Mouse (Mus musculus) left cerebral cortex, postnatal 36 days (tissue): Measurements from ENCODE around the gene Tmem136. TPM values are rescaled to one million over a fixed set of nuclear protein-coding genes. Genes with fewer than 3 reads are reported as not detected.

Experiments used
- DNase-seq, 2 experiments: peaks; one replicate each; pipeline ENCODE4 v3.0.0; 2021 to 2022; ENCODE audit warnings: low spot score in 2 of 2, mixed read lengths in 1 of 2
- intact Hi-C: fragments of 180-260 bp; cut with DNase I; formaldehyde crosslinking; loops from one replicate; pipeline ENCODE4 v1.15.1; 2025
- total RNA-seq, 2 experiments: library from RNA; stranded (reverse); gene quantifications; 2 replicates each; pipeline ENCODE4 v1.2.3; 2021

Tmem136 gene
- total RNA-seq, 2 experiments from 2014 or later: 18.1 to 18.6 TPM

DNA sequence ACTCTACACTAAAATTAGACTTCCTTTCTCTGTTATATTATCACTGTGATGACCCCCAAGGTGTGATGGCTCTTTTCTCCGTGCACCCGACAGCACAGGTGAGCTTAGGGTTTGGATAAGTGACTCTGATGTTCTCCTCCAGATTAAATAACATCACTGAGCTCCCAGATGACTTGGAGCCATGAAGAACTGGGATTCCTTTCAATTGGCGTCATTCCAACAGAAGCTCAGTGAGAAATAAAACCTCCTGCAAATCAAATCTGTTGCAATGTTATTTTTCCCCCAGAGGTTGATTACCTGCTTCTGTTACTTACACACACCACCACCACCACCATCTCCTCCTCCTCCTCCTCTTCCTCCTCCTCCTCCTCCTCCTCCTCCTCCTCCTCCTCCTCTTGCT is 22.6 kb downstream of the Tmem136 start:
- DNase-seq: no peak
- intact Hi-C loops: no loop called here

DNA sequence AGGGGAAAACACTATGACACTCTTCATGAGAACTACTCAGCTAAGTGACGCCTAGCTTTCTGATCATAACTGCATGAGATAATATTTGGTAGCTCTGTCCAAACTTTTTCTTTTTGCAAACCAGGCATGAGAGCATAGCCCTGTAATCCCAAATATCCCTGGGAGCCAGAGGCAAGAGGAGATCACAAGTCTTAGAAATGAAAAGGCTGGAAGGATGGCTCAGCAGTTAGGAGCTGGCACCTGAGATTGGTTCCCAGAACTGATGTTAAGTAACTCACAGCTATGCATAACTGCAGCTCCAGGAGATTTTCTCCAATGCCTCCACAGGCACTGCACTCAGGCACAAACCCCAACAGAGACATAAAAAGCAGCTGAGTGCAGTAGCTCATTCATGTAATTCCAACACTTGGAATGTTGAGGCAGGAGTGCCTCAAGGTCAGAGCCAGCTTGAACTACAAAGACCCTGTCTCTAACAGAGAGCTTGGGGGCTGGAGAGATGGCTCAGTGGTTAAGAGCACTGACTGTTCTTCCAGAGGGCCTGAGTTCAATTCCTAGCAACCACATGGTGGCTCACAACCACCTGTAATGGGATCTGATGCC is 30.6 kb downstream of the Tmem136 start:
- intact Hi-C loops: no loop called here
- no peak for DNase-seq

GRCm38 (mm10) chr9:43084496-43085362 is 31.6 kb downstream of the Tmem136 start:
- intact Hi-C loops: no loop called here
- DNase-seq: no peak

GRCm38 (mm10) chr9:43083441-43084055 is 32.8 kb downstream of the Tmem136 start:
- no peak for DNase-seq
- intact Hi-C loops: no loop called here

GRCm38 (mm10) chr9:43078711-43079110 is 37.7 kb downstream of the Tmem136 start:
- DNase-seq: no peak
- intact Hi-C loops: no loop called here

DNA sequence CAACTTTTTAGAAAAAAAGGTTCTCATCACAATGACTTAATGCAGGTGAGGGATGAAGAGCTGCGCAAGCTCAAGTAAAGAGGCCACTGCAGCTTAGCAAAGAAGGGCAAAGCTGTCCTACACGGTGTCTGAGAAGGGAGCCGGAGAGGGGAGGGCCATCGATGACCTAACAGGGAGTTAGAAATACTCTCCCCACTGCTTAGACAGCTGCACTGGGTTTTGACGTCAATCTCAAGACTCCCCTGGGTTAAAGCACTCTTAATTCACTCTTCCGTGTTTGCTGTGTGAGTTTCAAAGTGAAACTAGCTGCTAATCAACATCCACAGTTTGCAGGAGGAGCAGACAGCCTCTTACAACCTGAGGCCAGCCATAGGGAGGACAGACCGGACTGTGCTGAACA is 40.2 kb downstream of the Tmem136 start:
- intact Hi-C loops: no loop called here

DNA sequence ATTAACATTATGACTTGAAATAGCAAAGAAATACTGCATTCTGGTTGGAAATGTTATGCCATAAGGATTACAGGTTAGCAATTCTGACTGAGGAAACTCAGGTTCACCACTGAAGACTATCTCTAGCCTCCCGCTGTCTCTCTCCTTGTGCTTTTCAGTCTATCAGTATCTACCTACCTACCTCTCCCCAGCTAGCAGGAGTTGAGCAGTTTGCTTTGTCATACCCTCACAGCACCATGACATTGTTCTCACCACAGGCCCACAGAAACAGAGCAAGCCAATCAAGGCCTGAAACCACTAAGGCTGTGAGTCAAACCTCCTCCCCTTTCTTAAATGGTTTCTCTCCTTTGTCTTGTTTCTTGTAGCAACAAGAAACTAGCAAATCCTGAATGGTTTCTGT is 41.8 kb downstream of the Tmem136 start:
- intact Hi-C loops: loop anchor here (5.0 kb wide), 1 partner anchor 33 kb away; the partner anchor contains the start of gene Arhgef12
- DNase-seq: no peak

More for the DNA sequence above, 40.2 kb downstream of the Tmem136 start:
- DNase-seq: no peak

GRCm38 (mm10) chr9:43071741-43072140 is 44.6 kb downstream of the Tmem136 start:
- intact Hi-C loops: loop anchor here (5.0 kb wide), 1 partner anchor 36 kb away; the partner anchor contains the start of gene Arhgef12
- no peak for DNase-seq

DNA sequence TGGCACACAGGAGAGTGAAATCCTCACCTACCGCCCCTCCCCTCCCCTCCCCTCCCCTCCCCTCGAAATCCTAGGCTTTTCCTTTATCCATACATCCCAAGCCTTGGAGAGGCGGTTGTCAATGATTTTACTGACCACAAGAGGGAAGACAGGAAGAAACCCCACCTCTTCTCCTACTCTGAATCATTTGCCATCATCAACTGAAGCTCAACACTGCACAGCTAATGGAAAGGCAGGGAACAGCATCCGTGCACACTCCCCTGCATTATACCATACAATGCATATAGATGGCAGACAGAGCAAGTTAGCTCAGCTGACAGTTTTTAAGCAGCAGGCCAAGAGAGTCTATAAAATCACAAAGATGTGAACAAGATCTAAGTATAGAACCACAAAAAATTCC is 45.2 kb downstream of the Tmem136 start:
- intact Hi-C loops: loop anchor here (5.0 kb wide), 1 partner anchor 36 kb away; the partner anchor contains the start of gene Arhgef12
- no peak for DNase-seq

- DNase-seq: no peak
- intact Hi-C loops: loop anchor here (5.0 kb wide), 1 partner anchor 37 kb away; the partner anchor contains the start of gene Arhgef12
Observed at GRCm38 (mm10) chr9:43070566-43070965, 45.8 kb downstream of the Tmem136 start.

GRCm38 (mm10) chr9:43070153-43070552 is 46.2 kb downstream of the Tmem136 start:
- intact Hi-C loops: loop anchor here (5.0 kb wide), 1 partner anchor 37 kb away; the partner anchor contains the start of gene Arhgef12
- DNase-seq: no peak

GRCm38 (mm10) chr9:43067896-43068295 is 48.5 kb downstream of the Tmem136 start:
- intact Hi-C loops: no loop called here
- DNase-seq: no peak

- DNase-seq: no peak
- intact Hi-C loops: no loop called here
Observed at GRCm38 (mm10) chr9:43065231-43065630, 51.1 kb downstream of the Tmem136 start.

DNA sequence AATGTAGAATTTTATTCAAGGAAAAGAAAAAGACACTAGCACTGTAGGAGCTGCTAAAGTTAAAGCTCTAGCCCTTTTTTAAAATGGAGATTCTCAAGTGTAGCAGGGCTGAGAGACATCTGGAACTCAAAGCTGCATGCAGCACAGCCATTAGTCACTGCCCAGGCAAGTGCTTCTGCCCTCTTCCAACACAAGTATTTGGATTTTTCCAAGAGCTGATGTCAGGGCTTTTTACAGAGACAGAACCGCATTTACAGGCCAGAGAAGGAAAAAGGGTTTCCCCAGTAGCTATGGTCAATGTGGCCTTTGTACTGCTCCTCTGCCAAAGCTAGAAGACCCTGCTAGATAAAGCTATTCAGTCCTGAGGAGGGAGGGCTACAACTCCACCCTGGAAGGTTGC is 54.8 kb downstream of the Tmem136 start:
- no peak for DNase-seq

More for the DNA sequence above, 54.8 kb downstream of the Tmem136 start:
- intact Hi-C loops: no loop called here

Other genes starting within 250 kb of the Tmem136 start
- 10 to 100 TPM; 19.2 to 19.8 TPM for gene Grik4, start 172.1 kb downstream of the Tmem136 start, total RNA-seq
- 100 to 1,000 TPM; 153 to 169 TPM for gene Arhgef12, start 9.3 kb downstream of the Tmem136 start, total RNA-seq
- under 1 TPM in 1 of 2 experiments, not detected in 1; 0.29 TPM for gene Pou2f3, start 93.8 kb upstream of the Tmem136 start, total RNA-seq
- gene Oaf, start 123.3 kb upstream of the Tmem136 start, total RNA-seq: 10 to 100 TPM; 15.0 to 17.4 TPM
- gene Trim29, start 194.3 kb upstream of the Tmem136 start, total RNA-seq: under 1 TPM; 0.30 to 0.75 TPM